Mouse (Mus musculus) liver, postnatal 0 days (tissue): Measurements from ENCODE around the gene Tgfb3. TPM values are rescaled to one million over a fixed set of nuclear protein-coding genes. Genes with fewer than 3 reads are reported as not detected.

Source experiments
- ATAC-seq: fragments of 200-750 bp; cut with Nextera tagmentation; 2 replicates; pipeline ENCODE4 v1.8.0; 2017; ENCODE audit warnings: mild to moderate bottlenecking, moderate library complexity
- DNase-seq: peaks from one replicate; pipeline ENCODE4 v3.0.0-alpha.2; 2016
- H3K27ac ChIP-seq: fragments of 300-500 bp; sonication (generic); 2 replicates; pipeline ENCODE4 v1.5.1; 2014; ENCODE audit warnings: antibody characterized with exemption, moderate library complexity, mild to moderate bottlenecking, low read depth
- H3K27me3 ChIP-seq: fragments of 300-500 bp; sonication (generic); 2 replicates; pipeline ENCODE4 v1.6.1; 2014; ENCODE audit warnings: low read length, control low read depth, mixed read lengths; ENCODE audit not compliant: insufficient read depth
- H3K36me3 ChIP-seq: fragments of 300-500 bp; sonication (generic); replicated peaks from 2 replicates; pipeline ENCODE4 v1.6.1; 2014; ENCODE audit warnings: mild to moderate bottlenecking, control low read depth, low read length, moderate library complexity, mixed read lengths; ENCODE audit not compliant: insufficient read depth
- H3K4me1 ChIP-seq: fragments of 300-500 bp; sonication (generic); 2 replicates; pipeline ENCODE4 v1.6.1; 2014; ENCODE audit warnings: antibody characterized with exemption, mild to moderate bottlenecking, control low read depth; ENCODE audit not compliant: insufficient read depth
- H3K4me2 ChIP-seq: fragments of 300-500 bp; sonication (generic); 2 replicates; pipeline ENCODE4 v1.6.1; 2014; ENCODE audit warnings: low read depth, mild to moderate bottlenecking, low read length, moderate library complexity, mixed read lengths
- H3K4me3 ChIP-seq: fragments of 300-500 bp; sonication (generic); 2 replicates; pipeline ENCODE4 v1.5.1; 2014; ENCODE audit warnings: low read depth, low read length
- H3K9ac ChIP-seq: fragments of 300-500 bp; sonication (generic); replicated peaks from 2 replicates; pipeline ENCODE4 v1.6.1; 2014; ENCODE audit warnings: mild to moderate bottlenecking, moderate library complexity
- H3K9me3 ChIP-seq: fragments of 300-500 bp; sonication (generic); 2 replicates; pipeline ENCODE4 v1.6.1; 2016; ENCODE audit warnings: mild to moderate bottlenecking, control low read depth, low read length, mixed read lengths
- CTCF ChIP-seq: sonication (generic); IDR thresholded peaks from 2 replicates; pipeline ENCODE4 v1.5.1; 2016; ENCODE audit warnings: antibody characterized with exemption, low read depth
- EP300 ChIP-seq: IDR thresholded peaks from 2 replicates; pipeline ENCODE4 v1.6.1; 2016; ENCODE audit warnings: antibody characterized with exemption, low read depth, mild to moderate bottlenecking
- WGBS: fragments of 180-500 bp; shearing (Covaris S2); extraction: QIAGEN DNeasy Blood & Tissue Kit; methylation state at CpG from one replicate; pipeline ENCODE4 v1.1.7; 2014; ENCODE audit not compliant: insufficient replicate concordance; 5-methylcytosine and 5-hydroxymethylcytosine counted together
- polyA plus RNA-seq: library from polyadenylated mRNA; unstranded; fragments of >200 nt; fragmentation: Nextera tagmentation; extraction: Ambion mirVana; gene quantifications from 2 replicates; pipeline ENCODE4 v1.2.1, GENCODE M21; 2015

Tgfb3 gene
- polyA plus RNA-seq, 1 experiment from 2014 or later, result 1.2 TPM

DNA sequence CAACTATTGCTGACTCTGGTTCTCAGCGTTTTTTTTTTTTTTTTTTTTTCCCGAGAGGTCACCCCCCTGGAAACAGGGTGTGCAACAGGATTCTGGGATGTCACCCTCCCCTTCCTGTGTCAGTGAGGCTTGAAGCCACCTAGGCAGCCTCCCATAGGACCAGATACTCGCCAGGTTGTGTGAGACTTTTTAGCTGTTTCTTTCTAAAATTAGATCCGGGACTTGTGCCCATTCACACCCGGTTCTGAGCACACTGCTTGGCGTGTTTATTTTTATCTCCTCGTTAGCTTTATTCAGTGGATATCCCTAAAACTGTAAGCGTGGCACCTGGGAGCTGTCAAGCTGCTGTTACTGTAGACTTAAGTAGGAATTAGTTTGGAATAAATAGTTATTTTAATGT is 7.7 kb upstream of the Tgfb3 start:
- ATAC-seq, result no peak

DNA sequence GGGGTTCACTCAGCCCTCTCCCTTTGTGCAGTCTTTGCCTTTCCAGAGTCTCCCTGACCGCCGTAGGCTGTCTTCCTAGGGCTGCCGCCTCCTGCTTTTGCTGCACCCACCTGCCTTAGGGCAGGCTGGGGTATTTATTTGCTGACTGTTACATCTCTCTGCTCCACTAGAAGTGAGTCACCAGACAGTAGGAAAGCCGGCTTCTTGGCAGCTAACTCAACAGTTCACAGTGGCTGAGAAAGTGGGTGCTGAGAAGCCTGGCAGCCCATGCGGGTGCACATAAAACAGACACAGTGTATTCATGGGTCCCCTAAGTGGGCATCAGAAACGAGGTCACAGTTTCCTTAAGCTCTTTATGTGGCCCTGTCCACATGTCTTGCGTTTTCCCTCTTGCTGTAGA is 7.0 kb upstream of the Tgfb3 start:
- no peaks in the 10 kb centered on the region for H3K36me3 ChIP-seq
- WGBS, result 81% methylated on average over 7 of the region's 7 CpGs
- H3K4me2 ChIP-seq, result no peak overlapping the region
- H3K9me3 ChIP-seq, result no peaks in the 10 kb centered on the region
- H3K4me1 ChIP-seq, result 0 out of 2 replicates have a peak, but pooled peaks cover 5% of the 10 kb centered on the region
- no peak overlapping the region for H3K9ac ChIP-seq
- DNase-seq, result no peak
- no peak for ATAC-seq
- H3K27ac ChIP-seq, result no peak overlapping the region
- no peak for TF ChIP-seq EP300
- no peak for TF ChIP-seq CTCF
- H3K4me3 ChIP-seq, result no peak overlapping the region
- H3K27me3 ChIP-seq, result peaks cover 3% of the 10 kb centered on the region; the same call in 1 of the 2 replicates

More for the DNA sequence above, 7.7 kb upstream of the Tgfb3 start:
- Histone ChIP-seq H3K27me3 (no peaks in the 10 kb centered on the region), H3K4me1 (0 out of 2 replicates have a peak, but pooled peaks cover 5% of the 10 kb centered on the region), H3K36me3 (no peaks in the 10 kb centered on the region), H3K27ac (no peak overlapping the region), H3K4me3 (no peak overlapping the region), H3K4me2 (no peak overlapping the region), H3K9me3 (no peaks in the 10 kb centered on the region), H3K9ac (no peak overlapping the region)
- no peak for DNase-seq
- 66% methylated on average over 8 of the region's 8 CpGs for WGBS
- TF ChIP-seq CTCF (no peak), EP300 (no peak)

DNA sequence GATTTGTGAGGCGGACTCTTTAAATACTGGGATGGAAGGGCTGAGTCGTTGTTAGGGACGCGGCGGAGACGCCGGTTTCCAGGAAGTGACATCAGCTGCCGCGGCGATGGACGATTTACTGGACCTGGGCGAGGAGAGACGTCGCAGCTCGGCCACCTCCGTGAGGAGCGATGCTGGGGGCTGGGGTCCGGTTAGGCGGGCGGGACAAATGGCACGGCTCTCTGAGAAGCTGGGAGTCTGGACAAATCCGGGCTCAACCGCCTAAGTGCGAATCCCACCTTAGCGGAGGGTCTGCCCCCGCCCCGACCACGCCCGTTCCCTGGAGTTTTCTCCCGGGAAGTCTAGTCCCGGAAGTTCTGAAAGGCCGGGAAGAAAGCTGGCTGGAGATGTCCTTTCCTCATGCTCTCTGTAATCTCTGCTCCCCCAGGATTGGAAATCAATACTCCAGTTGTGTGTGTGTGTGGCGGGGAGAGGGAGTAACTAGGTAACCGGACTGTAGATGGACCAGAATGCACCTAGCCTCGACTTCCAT is 3.7 kb upstream of the Tgfb3 start, which contains the start of gene Ift43:
Gene Ift43 (plus strand): TSS at position 61 of the 532 bp plus-strand sequence.
- peaks cover 8% of the 10 kb centered on the region for H3K27me3 ChIP-seq
- H3K9ac ChIP-seq, result peak within 1 kb of the TSS; percentile 8; the same call in 1 of the 2 replicates
- WGBS, result under 1% methylated on average over 35 of the region's 35 CpGs
- no peaks in the 10 kb centered on the region for H3K9me3 ChIP-seq
- DNase-seq (peak; percentile 81), ATAC-seq (peak; percentile 71)
- H3K36me3 ChIP-seq, result no peaks in the 10 kb centered on the region
- TF ChIP-seq EP300, result no peak
- TF ChIP-seq CTCF, result no peak
- H3K4me2 ChIP-seq, result peak within 1 kb of the TSS; percentile 70
- H3K4me1 ChIP-seq, result 0 out of 2 replicates have a peak, but pooled peaks cover 5% of the 10 kb centered on the region
- H3K4me3 ChIP-seq, result peak within 1 kb of the TSS; percentile 57
- H3K27ac ChIP-seq, result no peak within 1 kb of the TSS

DNA sequence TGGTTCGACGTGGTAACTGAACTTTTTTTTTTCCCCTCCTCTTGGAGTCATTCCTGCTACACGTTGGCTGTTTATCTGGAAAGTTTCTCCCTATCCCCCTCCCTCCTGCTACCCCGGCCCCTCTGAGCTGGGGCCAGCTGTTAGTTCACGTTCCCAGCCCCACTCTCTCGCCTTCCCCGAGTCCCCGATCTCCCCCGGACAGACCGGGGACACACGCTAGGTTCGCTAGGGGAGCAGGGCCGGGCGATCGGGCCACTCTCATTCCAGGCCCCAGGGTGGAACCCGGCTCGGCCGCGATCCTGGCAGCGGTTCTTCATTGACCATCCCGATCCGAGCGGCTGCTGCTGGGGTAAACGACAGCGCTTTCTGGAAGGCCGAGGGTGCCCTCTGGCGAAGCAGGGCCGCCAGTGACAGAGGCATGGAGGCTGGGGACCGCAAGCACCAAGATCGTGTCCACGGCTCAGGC is 394 bp upstream of the Tgfb3 start:
- no peaks in the 10 kb centered on the region for H3K9me3 ChIP-seq
- TF ChIP-seq EP300 (no peak), CTCF (peak; percentile 93)
- peak overlapping the region; percentile 51 for H3K4me3 ChIP-seq
- H3K36me3 ChIP-seq, result no peaks in the 10 kb centered on the region
- ATAC-seq, result peak; percentile 83
- H3K4me1 ChIP-seq, result 0 out of 2 replicates have a peak, but pooled peaks cover 5% of the 10 kb centered on the region
- WGBS, result 1% methylated on average over 31 of the region's 31 CpGs
- H3K27me3 ChIP-seq, result peaks cover 14% of the 10 kb centered on the region
- DNase-seq, result peak; percentile 87
- 0 out of 2 replicates have a peak overlapping the region, but pooled peaks have one; percentile 13 for H3K27ac ChIP-seq
- H3K9ac ChIP-seq, result peak overlapping the region; percentile 32
- peak overlapping the region; percentile 82 for H3K4me2 ChIP-seq

DNA sequence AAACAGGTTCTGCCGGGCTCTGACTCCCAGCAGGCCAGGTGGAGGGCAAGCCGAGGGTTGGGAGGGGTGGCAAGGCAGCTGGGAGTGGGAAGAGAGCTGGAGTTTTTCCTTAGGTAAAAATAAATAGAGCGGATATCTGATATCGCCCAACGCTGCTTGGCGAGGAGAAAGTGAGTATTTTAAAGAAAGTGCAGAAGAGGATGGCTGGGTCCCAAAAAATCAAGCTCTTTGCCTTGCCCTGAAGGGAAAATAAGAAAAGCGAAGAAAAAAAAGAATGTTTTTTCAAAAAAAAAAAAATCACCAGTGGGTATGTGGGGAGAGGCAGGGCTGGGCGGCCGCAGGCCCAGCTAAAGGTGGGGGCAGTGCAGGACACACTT is 677 bp downstream of the Tgfb3 start:
- H3K9me3 ChIP-seq, result no peaks in the 10 kb centered on the region
- peak overlapping the region; percentile 51 for H3K4me3 ChIP-seq
- 47% methylated on average over 9 of the region's 9 CpGs for WGBS
- no peak for ATAC-seq
- 0 out of 2 replicates have a peak overlapping the region, but pooled peaks have one; percentile 32 for H3K9ac ChIP-seq
- H3K36me3 ChIP-seq, result no peaks in the 10 kb centered on the region
- H3K4me2 ChIP-seq, result peak overlapping the region; percentile 82
- H3K27me3 ChIP-seq, result peaks cover 14% of the 10 kb centered on the region
- TF ChIP-seq CTCF, result no peak
- no peak for TF ChIP-seq EP300
- DNase-seq, result no peak
- H3K27ac ChIP-seq, result no peak overlapping the region
- 0 out of 2 replicates have a peak, but pooled peaks cover 5% of the 10 kb centered on the region for H3K4me1 ChIP-seq

DNA sequence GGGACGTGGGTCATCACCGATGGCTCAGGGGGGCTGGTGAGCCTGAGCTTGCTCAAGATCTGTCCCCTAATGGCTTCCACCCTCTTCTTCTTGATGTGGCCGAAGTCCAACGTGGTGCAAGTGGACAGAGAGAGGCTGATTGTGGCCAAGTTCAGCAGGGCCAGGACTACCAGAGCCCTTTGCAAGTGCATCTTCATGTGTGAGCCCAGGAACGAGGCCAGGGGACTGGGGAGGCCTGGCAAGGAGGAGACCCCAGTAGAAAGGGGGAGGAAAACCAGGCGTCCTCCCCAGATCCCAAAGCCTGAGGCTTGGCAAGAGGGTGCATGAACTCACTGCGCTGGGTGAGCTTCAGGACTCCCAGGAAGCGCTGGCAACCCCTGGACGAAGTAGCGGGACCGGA is 1.1 kb downstream of the Tgfb3 start:
- Histone ChIP-seq H3K27me3 (peaks cover 14% of the 10 kb centered on the region), H3K9me3 (no peaks in the 10 kb centered on the region), H3K4me3 (peak overlapping the region; percentile 51; the same call in 1 of the 2 replicates), H3K27ac (no peak overlapping the region), H3K4me1 (0 out of 2 replicates have a peak, but pooled peaks cover 2% of the 10 kb centered on the region), H3K4me2 (peak overlapping the region; percentile 82), H3K36me3 (no peaks in the 10 kb centered on the region), H3K9ac (no peak overlapping the region)
- DNase-seq (no peak), ATAC-seq (no peak)
- WGBS, result 54% methylated on average over 11 of the region's 11 CpGs
- TF ChIP-seq EP300, result no peak
- TF ChIP-seq CTCF, result no peak
